Mouse (Mus musculus) stomach, postnatal 0 days (tissue): ENCODE data around the gene Pou3f1. TPM values are rescaled to one million over a fixed set of nuclear protein-coding genes. Genes with fewer than 3 reads are reported as not detected.

Experiments used
- ATAC-seq: fragments of 200-750 bp; cut with Nextera tagmentation; 2 replicates; pipeline ENCODE4 v1.8.0; 2017; ENCODE audit not compliant: low FRiP score, low TSS enrichment
- DNase-seq: peaks from one replicate; pipeline ENCODE4 v3.0.0-alpha.2; 2016; ENCODE audit warnings: low spot score
- H3K27ac ChIP-seq: fragments of 300-500 bp; sonication (generic); replicated peaks from 2 replicates; pipeline ENCODE4 v1.5.1; 2014; ENCODE audit warnings: mild to moderate bottlenecking, control low read depth
- H3K27me3 ChIP-seq: fragments of 300-500 bp; sonication (generic); 2 replicates; pipeline ENCODE4 v1.6.1; 2014; ENCODE audit warnings: low read length; ENCODE audit not compliant: control insufficient read depth, insufficient read depth
- H3K36me3 ChIP-seq: fragments of 300-500 bp; sonication (generic); 2 replicates; pipeline ENCODE4 v1.6.1; 2014; ENCODE audit warnings: low read length, mixed read lengths; ENCODE audit not compliant: control insufficient read depth, insufficient read depth
- H3K4me1 ChIP-seq: fragments of 300-500 bp; sonication (generic); replicated peaks from 2 replicates; pipeline ENCODE4 v1.6.1; 2014; ENCODE audit warnings: antibody characterized with exemption; ENCODE audit not compliant: control insufficient read depth, insufficient read depth
- H3K4me2 ChIP-seq: fragments of 300-500 bp; sonication (generic); replicated peaks from 2 replicates; pipeline ENCODE4 v1.6.1; 2014; ENCODE audit warnings: low read depth, mild to moderate bottlenecking, control low read depth, moderate library complexity
- H3K4me3 ChIP-seq: fragments of 300-500 bp; sonication (generic); 2 replicates; pipeline ENCODE4 v1.5.1; 2014; ENCODE audit warnings: low read depth, low read length, control low read depth
- H3K9ac ChIP-seq: fragments of 300-500 bp; sonication (generic); 2 replicates; pipeline ENCODE4 v1.6.1; 2014; ENCODE audit warnings: mild to moderate bottlenecking, low read length, control low read depth, mixed read lengths
- H3K9me3 ChIP-seq: fragments of 300-500 bp; sonication (generic); 2 replicates; pipeline ENCODE4 v1.6.1; 2016; ENCODE audit warnings: low read length; ENCODE audit not compliant: control insufficient read depth
- CTCF ChIP-seq: IDR thresholded peaks from 2 replicates; pipeline ENCODE4 v1.5.1; 2016; ENCODE audit warnings: antibody characterized with exemption, low read depth, mild to moderate bottlenecking, moderate library complexity
- EP300 ChIP-seq: optimal IDR thresholded peaks from 2 replicates; pipeline ENCODE3; 2016; ENCODE audit warnings: antibody characterized with exemption
- WGBS: fragments of 180-500 bp; shearing (Covaris S2); extraction: QIAGEN DNeasy Blood & Tissue Kit; methylation state at CpG from one replicate; pipeline ENCODE4 v1.1.7; 2014; 5-methylcytosine and 5-hydroxymethylcytosine counted together
- polyA plus RNA-seq: library from polyadenylated mRNA; unstranded; fragments of >200 nt; fragmentation: Nextera tagmentation; extraction: Ambion mirVana; gene quantifications from 2 replicates; pipeline ENCODE4 v1.2.1, GENCODE M21; 2015

Gene Pou3f1
- polyA plus RNA-seq, 1 experiment from 2014 or later = 0.13 TPM

DNA sequence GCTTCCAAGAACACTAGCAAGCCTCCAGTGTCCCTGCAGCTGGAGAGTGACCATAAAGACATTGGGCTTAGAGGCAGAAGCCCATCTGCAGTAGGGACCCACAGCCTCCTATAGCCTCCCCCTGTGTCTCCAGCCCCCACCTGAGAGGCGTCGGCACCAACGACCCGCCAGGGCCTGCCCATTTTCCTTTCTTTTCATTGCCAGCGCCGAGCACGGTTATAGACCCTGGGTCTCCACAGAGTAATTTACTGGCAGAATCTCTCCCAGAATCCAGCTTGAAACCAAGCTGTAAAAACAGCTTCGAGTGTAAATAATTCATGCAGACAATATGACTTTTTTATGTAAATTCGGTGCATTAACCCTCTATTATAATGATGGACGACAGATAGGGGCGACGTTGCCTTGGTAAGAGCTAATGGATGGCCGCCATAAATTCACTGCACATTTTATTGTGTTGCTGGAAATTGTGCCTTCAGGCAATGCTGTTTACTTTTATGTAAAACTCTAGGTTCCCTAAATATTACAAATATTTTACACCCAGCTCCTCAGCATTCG lies 41.1 kb upstream of the Pou3f1 start:
- ATAC-seq = no peak
- H3K9ac ChIP-seq = no peak overlapping the region
- no peak overlapping the region for H3K4me2 ChIP-seq
- no peaks in the 10 kb centered on the region for H3K36me3 ChIP-seq
- H3K27me3 ChIP-seq = no peaks in the 10 kb centered on the region
- no peaks in the 10 kb centered on the region for H3K9me3 ChIP-seq
- no peak for DNase-seq
- TF ChIP-seq EP300 (no peak), CTCF (no peak)
- no peaks in the 10 kb centered on the region for H3K4me1 ChIP-seq
- H3K4me3 ChIP-seq = no peak overlapping the region
- H3K27ac ChIP-seq = no peak overlapping the region
- WGBS = 52% methylated on average over 14 of the region's 14 CpGs

DNA sequence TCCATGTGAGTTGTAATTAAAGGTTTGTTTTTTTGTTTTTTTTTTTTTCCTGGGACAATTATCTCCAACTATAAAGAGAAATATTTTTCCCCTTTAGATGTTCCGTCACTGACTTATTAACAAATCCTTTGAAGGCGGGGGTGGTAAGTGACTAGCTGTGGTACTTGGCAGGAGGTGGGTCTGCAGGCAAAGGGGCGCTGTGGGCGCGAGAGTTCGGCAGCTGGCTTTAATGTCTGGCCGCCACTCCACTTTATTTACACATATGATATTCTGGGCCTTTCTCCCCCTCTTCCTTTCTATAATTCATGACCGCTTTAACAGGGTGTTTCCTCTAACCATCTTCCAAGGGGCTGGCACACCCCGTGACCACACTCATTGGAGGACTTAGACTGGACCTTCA lies 40.6 kb upstream of the Pou3f1 start:
- DNase-seq (no peak), ATAC-seq (no peak)
- Histone ChIP-seq H3K4me3 (no peak overlapping the region), H3K27me3 (no peaks in the 10 kb centered on the region), H3K9me3 (no peaks in the 10 kb centered on the region), H3K9ac (no peak overlapping the region), H3K27ac (no peak overlapping the region), H3K4me1 (no peaks in the 10 kb centered on the region), H3K36me3 (no peaks in the 10 kb centered on the region), H3K4me2 (no peak overlapping the region)
- 45% methylated on average over 9 of the region's 9 CpGs for WGBS
- TF ChIP-seq EP300 = no peak
- TF ChIP-seq CTCF = no peak

- WGBS = 33% methylated on average over 1 of the region's 1 CpGs
- TF ChIP-seq CTCF = no peak
- TF ChIP-seq EP300 = no peak
- Histone ChIP-seq H3K9ac (no peak overlapping the region), H3K4me2 (no peak overlapping the region), H3K4me1 (no peaks in the 10 kb centered on the region), H3K27ac (no peak overlapping the region), H3K27me3 (no peaks in the 10 kb centered on the region), H3K4me3 (no peak overlapping the region), H3K36me3 (no peaks in the 10 kb centered on the region), H3K9me3 (no peaks in the 10 kb centered on the region)
- no peak for ATAC-seq
- DNase-seq = no peak
Measured at GRCm38 (mm10) chr4:124616636-124617035, 40.0 kb upstream of the Pou3f1 start.

DNA sequence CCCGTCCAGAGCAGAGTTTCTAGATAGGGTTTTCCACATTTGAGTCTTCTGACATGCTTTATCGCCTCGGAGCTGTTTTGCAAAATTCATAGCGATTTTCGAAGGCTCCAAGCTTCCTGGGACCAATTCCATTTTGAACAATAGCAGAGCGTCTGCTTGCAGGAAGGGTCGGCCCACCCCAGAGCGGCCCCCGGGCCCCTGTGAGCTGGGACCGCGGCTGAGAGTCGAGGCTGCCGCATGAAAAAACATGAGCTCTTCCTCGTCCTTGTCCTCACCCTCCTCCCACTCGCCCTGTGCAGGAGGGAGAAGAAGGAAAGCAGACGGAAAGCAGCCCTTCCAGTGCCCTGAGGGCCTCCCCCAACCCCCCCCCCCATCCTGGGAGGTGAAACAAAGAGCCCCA lies 38.0 kb upstream of the Pou3f1 start:
- Histone ChIP-seq H3K4me2 (no peak overlapping the region), H3K9ac (no peak overlapping the region), H3K9me3 (no peaks in the 10 kb centered on the region), H3K27me3 (no peaks in the 10 kb centered on the region), H3K36me3 (no peaks in the 10 kb centered on the region), H3K27ac (no peak overlapping the region), H3K4me1 (no peaks in the 10 kb centered on the region), H3K4me3 (no peak overlapping the region)
- 15% methylated on average over 16 of the region's 16 CpGs for WGBS
- ATAC-seq = no peak
- DNase-seq = no peak
- TF ChIP-seq CTCF (no peak), EP300 (no peak)

DNA sequence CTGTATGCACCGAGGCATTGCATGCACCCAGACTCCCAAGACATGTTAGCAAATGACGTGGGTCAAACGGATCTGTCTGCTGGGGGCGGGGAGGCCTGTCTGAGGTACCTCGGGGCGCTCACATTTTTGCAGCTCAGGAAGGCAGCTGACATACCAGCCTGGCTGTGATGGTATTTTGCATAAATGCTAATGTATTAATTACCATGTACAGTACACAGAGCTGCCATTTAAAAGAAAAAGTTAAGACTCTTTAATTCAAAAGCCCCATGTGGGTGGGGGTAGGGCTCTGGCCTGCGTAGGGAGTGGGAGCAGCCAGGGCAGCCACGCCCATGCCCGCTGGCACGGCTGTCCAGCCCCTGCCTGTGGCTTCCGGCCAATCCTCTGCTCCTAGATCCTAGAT lies 35.2 kb upstream of the Pou3f1 start:
- WGBS = 55% methylated on average over 11 of the region's 11 CpGs
- H3K4me1 ChIP-seq = no peaks in the 10 kb centered on the region
- no peak overlapping the region for H3K9ac ChIP-seq
- no peak for DNase-seq
- no peaks in the 10 kb centered on the region for H3K36me3 ChIP-seq
- no peaks in the 10 kb centered on the region for H3K9me3 ChIP-seq
- no peak overlapping the region for H3K4me2 ChIP-seq
- no peak for ATAC-seq
- H3K4me3 ChIP-seq = no peak overlapping the region
- no peak for TF ChIP-seq EP300
- no peak for TF ChIP-seq CTCF
- no peak overlapping the region for H3K27ac ChIP-seq
- no peaks in the 10 kb centered on the region for H3K27me3 ChIP-seq

DNA sequence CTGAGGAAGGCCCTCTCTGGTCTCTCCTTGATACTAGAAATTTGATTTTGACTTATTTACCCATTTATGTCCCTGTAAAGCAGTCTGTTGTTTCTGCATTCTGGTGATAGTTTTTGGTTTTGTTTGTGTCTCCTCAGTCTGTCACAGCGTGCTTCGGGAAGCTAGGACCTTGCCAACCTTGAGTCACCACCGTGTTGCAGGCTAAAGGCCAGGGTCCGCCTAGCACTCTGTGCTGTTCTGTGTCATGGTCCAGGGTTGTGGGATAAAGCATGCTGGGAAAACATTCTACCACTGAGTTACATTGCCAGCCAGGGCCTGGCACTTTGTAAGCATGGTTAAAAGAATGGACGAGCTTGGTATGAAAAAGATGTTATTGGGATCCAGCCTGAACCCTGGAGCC lies 34.0 kb upstream of the Pou3f1 start:
- Histone ChIP-seq H3K9me3 (no peaks in the 10 kb centered on the region), H3K4me2 (no peak overlapping the region), H3K4me3 (no peak overlapping the region), H3K36me3 (no peaks in the 10 kb centered on the region), H3K4me1 (no peaks in the 10 kb centered on the region), H3K9ac (no peak overlapping the region), H3K27me3 (no peaks in the 10 kb centered on the region), H3K27ac (no peak overlapping the region)
- no peak for DNase-seq
- TF ChIP-seq CTCF (no peak), EP300 (no peak)
- no peak for ATAC-seq
- 85% methylated on average over 5 of the region's 5 CpGs for WGBS
